Mouse (Mus musculus) Patski (cell line): ENCODE measurements around the gene Prkca. TPM values are rescaled to one million over a fixed set of nuclear protein-coding genes. Genes with fewer than 3 reads are reported as not detected.

Experiments used
- ATAC-seq: fragments of 100-300 bp; one replicate; pipeline ENCODE4 v1.8.0; 2021
- CTCF ChIA-PET: fragments of 350-600 bp; sonication (Branson Sonifier 250); formaldehyde crosslinking; loops from one replicate; lab custom pipeline; 2022; ENCODE audit warnings: inconsistent platforms; lab: Charles Lee
- POLR2A ChIA-PET: fragments of 350-600 bp; sonication (Branson Sonifier 250); formaldehyde crosslinking; loops from one replicate; lab custom pipeline; 2022; ENCODE audit warnings: antibody characterized with exemption, inconsistent platforms; lab: Charles Lee
- DNase-seq: peaks from one replicate; pipeline ENCODE4 v3.0.0-alpha.2; 2011; ENCODE audit warnings: low read depth, low spot score
- H3K27me3 ChIP-seq: fragments of 371-371 bp; one replicate; pipeline ENCODE4 v1.5.1; 2021
- CTCF ChIP-seq: fragments of 100-300 bp; IDR thresholded peaks from one replicate; pipeline ENCODE4 v1.5.1; 2021
- in situ Hi-C: fragments of 300-500 bp; cut with MboI; formaldehyde crosslinking; loops from 3 replicates; pipeline ENCODE4 v1.11.1; 2018; ENCODE audit warnings: low pct_unique_long_range_greater_than_20kb, mixed read lengths
- polyA plus RNA-seq: library from polyadenylated mRNA; unstranded; gene quantifications from one replicate; pipeline ENCODE4 v1.2.3, GENCODE M21; 2021

Gene Prkca
- polyA plus RNA-seq, 1 experiment from 2014 or later, result 37.4 TPM

- in situ Hi-C loops, result no loop called here
- POLR2A ChIA-PET, result no interaction called here
Measured at GRCm38 (mm10) chr11:108120708-108121107, 223.0 kb downstream of the Prkca start.

GRCm38 (mm10) chr11:108119785-108120184 is 223.9 kb downstream of the Prkca start:
- CTCF ChIA-PET, result interaction anchor here (1.2 kb wide), 1 partner anchor 16 kb away, joined by 4 read pairs; no protein-coding TSS in a partner anchor
- POLR2A ChIA-PET, result no interaction called here
- no peaks in the 10 kb centered on the region for H3K27me3 ChIP-seq
- DNase-seq, result no peak
- TF ChIP-seq CTCF, result no peak
- in situ Hi-C loops, result no loop called here
- ATAC-seq, result no peak

More at GRCm38 (mm10) chr11:108120708-108121107, 223.0 kb downstream of the Prkca start:
- DNase-seq, result no peak
- ATAC-seq, result no peak
- no peaks in the 10 kb centered on the region for H3K27me3 ChIP-seq
- CTCF ChIA-PET, result interaction anchor here (1.2 kb wide), 1 partner anchor 15 kb away, joined by 4 read pairs; no protein-coding TSS in a partner anchor
- no peak for TF ChIP-seq CTCF

- ATAC-seq (no peak), DNase-seq (no peak)
- in situ Hi-C loops, result no loop called here
- ChIA-PET CTCF (interaction anchor here (1.6 kb wide), 1 partner anchor 15 kb away, joined by 3 read pairs; no protein-coding TSS in a partner anchor), POLR2A (no interaction called here)
- no peaks in the 10 kb centered on the region for H3K27me3 ChIP-seq
- no peak for TF ChIP-seq CTCF
Measured at GRCm38 (mm10) chr11:108118814-108119213, 224.9 kb downstream of the Prkca start.

- ChIA-PET CTCF (interaction anchor here (1.6 kb wide), 1 partner anchor 16 kb away, joined by 3 read pairs; no protein-coding TSS in a partner anchor), POLR2A (no interaction called here)
- DNase-seq (no peak), ATAC-seq (no peak)
- no peak for TF ChIP-seq CTCF
- in situ Hi-C loops, result no loop called here
- no peaks in the 10 kb centered on the region for H3K27me3 ChIP-seq
Measured at GRCm38 (mm10) chr11:108118221-108118620, 225.5 kb downstream of the Prkca start.

- no peak for TF ChIP-seq CTCF
- POLR2A ChIA-PET, result no interaction called here
- CTCF ChIA-PET, result interaction anchor here (1.0 to 1.6 kb wide), 3 partner anchors 13 to 17 kb away, joined by 3 to 5 read pairs (median 3); no protein-coding TSS in a partner anchor
- ATAC-seq, result no peak
- in situ Hi-C loops, result no loop called here
- DNase-seq, result no peak
- no peaks in the 10 kb centered on the region for H3K27me3 ChIP-seq
Measured at GRCm38 (mm10) chr11:108117360-108118050, 226.2 kb downstream of the Prkca start.

GRCm38 (mm10) chr11:108114091-108114490 is 229.6 kb downstream of the Prkca start:
- DNase-seq (no peak), ATAC-seq (no peak)
- in situ Hi-C loops, result no loop called here
- CTCF ChIA-PET, result interaction anchor here (0.8 to 1.2 kb wide), 2 partner anchors 12 to 47 kb away, joined by 3 read pairs; no protein-coding TSS in a partner anchor
- POLR2A ChIA-PET, result no interaction called here
- TF ChIP-seq CTCF, result no peak
- no peaks in the 10 kb centered on the region for H3K27me3 ChIP-seq

GRCm38 (mm10) chr11:108112437-108112836 is 231.3 kb downstream of the Prkca start:
- no peak for ATAC-seq
- in situ Hi-C loops, result no loop called here
- no peak for TF ChIP-seq CTCF
- H3K27me3 ChIP-seq, result no peaks in the 10 kb centered on the region
- CTCF ChIA-PET, result no interaction called here
- DNase-seq, result no peak
- POLR2A ChIA-PET, result no interaction called here

GRCm38 (mm10) chr11:108104085-108104484 is 239.6 kb downstream of the Prkca start:
- TF ChIP-seq CTCF, result no peak
- no peaks in the 10 kb centered on the region for H3K27me3 ChIP-seq
- POLR2A ChIA-PET, result interaction anchor here (0.9 kb wide), 1 partner anchor 12 kb away, joined by 3 read pairs; no protein-coding TSS in a partner anchor
- no peak for ATAC-seq
- no peak for DNase-seq
- in situ Hi-C loops, result no loop called here
- CTCF ChIA-PET, result interaction anchor here (3.6 kb wide), 1 partner anchor 11 kb away, joined by 12 read pairs; no protein-coding TSS in a partner anchor

GRCm38 (mm10) chr11:108101280-108101950 is 242.3 kb downstream of the Prkca start:
- ChIA-PET POLR2A (interaction anchor here (0.5 to 0.7 kb wide), 2 partner anchors 74 to 1506 kb away, joined by 3 read pairs; no protein-coding TSS in a partner anchor), CTCF (interaction anchor here (1.0 to 1.4 kb wide), 5 partner anchors 10 to 57 kb away, joined by 3 to 5 read pairs (median 3); no protein-coding TSS in a partner anchor)
- DNase-seq (peak; percentile 24), ATAC-seq (peak; percentile 21)
- no peaks in the 10 kb centered on the region for H3K27me3 ChIP-seq
- in situ Hi-C loops, result no loop called here
- TF ChIP-seq CTCF, result no peak

GRCm38 (mm10) chr11:108098306-108098705 is 245.4 kb downstream of the Prkca start:
- ATAC-seq (peak; percentile 21), DNase-seq (no peak)
- ChIA-PET CTCF (interaction anchor here (1.3 kb wide), 1 partner anchor 279 kb away, joined by 3 read pairs; no protein-coding TSS in a partner anchor), POLR2A (interaction anchor here (0.6 kb wide), 1 partner anchor 45 kb away, joined by 3 read pairs; no protein-coding TSS in a partner anchor)
- in situ Hi-C loops, result no loop called here
- TF ChIP-seq CTCF, result no peak
- no peaks in the 10 kb centered on the region for H3K27me3 ChIP-seq
